Mouse (Mus musculus) MEL (cell line): ENCODE data around the gene Bcr.

ENCODE experiments used
- CHD1 ChIP-seq: IDR thresholded peaks from 2 replicates; pipeline ENCODE4 v1.6.1; 2012; ENCODE audit warnings: low read depth, mild to moderate bottlenecking, inconsistent platforms, low read length, improper control_type of control experiment
- CTCF ChIP-seq, 3 experiments: IDR thresholded peaks in 2 of 3; conservative IDR thresholded peaks in 1 of 3; 2 replicates each; pipeline ENCODE4 v1.5.1; 2011 to 2012; ENCODE audit warnings: low read length in 3 of 3, low read depth in 2 of 3, mild to moderate bottlenecking in 2 of 3, improper control_type of control experiment in 1 of 3, inconsistent platforms in 1 of 3, mixed read lengths in 1 of 3, moderate library complexity in 1 of 3; ENCODE audit not compliant: control insufficient read depth in 1 of 3, insufficient read depth in 1 of 3, poor library complexity in 1 of 3, severe bottlenecking in 1 of 3
- POLR2AphosphoS2 ChIP-seq: IDR thresholded peaks from 2 replicates; pipeline ENCODE4 v1.6.1; 2011; ENCODE audit warnings: low read length, improper control_type of control experiment
- TAL1 ChIP-seq: IDR thresholded peaks from 2 replicates; pipeline ENCODE4 v1.6.1; 2012; ENCODE audit warnings: mild to moderate bottlenecking, inconsistent platforms, low read length, moderate library complexity, mixed read lengths
- USF1 ChIP-seq: IDR thresholded peaks from 2 replicates; pipeline ENCODE4 v1.6.1; 2014; ENCODE audit warnings: low read depth, mild to moderate bottlenecking, inconsistent platforms, low read length, improper control_type of control experiment, moderate library complexity
- ZKSCAN1 ChIP-seq: IDR thresholded peaks from 2 replicates; pipeline ENCODE4 v1.6.1; 2012; ENCODE audit warnings: low read depth, mild to moderate bottlenecking, inconsistent platforms, low read length, improper control_type of control experiment, moderate library complexity

DNA sequence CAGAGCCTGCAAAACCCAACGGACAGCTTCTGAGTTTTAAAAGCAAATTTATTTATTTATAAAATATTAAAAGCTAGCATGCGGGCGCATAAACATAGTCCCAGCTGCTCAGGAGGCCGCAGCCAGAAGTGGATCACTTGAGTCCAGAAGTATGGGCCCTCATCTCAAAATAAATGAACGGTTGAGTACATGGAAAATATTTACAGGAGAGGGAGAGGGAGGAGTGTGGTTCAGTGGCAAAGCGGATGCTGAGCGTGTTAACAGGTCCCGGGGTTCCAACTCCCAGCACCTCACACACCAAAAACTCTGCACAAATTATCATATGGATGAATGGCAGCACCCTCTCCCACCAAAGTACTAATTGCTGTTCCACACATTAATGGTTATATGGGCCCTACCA lies 2.1 kb upstream of the Bcr start:
- TF ChIP-seq ZKSCAN1 (no peak), CTCF (IDR thresholded peaks at IDR 0.05 in 2 of 3, conservative IDR thresholded peaks at IDR 0.05 in 1 of 3; ENCODE audit: control insufficient read depth in 1 of 3, insufficient read depth in 1 of 3, low read depth in 2 of 3, low read length in 3 of 3, poor library complexity in 1 of 3, severe bottlenecking in 1 of 3) (no peak), POLR2AphosphoS2 (no peak), USF1 (no peak), CHD1 (no peak), TAL1 (no peak)
